Mouse (Mus musculus) intestine, embryonic 14.5 days (tissue): ENCODE data around the gene 1190002N15Rik. TPM values are rescaled to one million over a fixed set of nuclear protein-coding genes. Genes with fewer than 3 reads are reported as not detected.

Experiments used
- ATAC-seq: fragments of 200-750 bp; cut with Nextera tagmentation; replicated peaks from 2 replicates; pipeline ENCODE4 v1.8.0; 2017; ENCODE audit warnings: low read depth, moderate number of reproducible peaks, moderate TSS enrichment, moderate library complexity; ENCODE audit not compliant: low FRiP score, low TSS enrichment
- DNase-seq: peaks from one replicate; pipeline ENCODE4 v3.0.0-alpha.2; 2018; ENCODE audit warnings: low spot score
- H3K27ac ChIP-seq: fragments of 300-500 bp; sonication (generic); 2 replicates; pipeline ENCODE4 v1.5.1; 2014; ENCODE audit warnings: low read depth, mild to moderate bottlenecking, control low read depth
- H3K27me3 ChIP-seq: fragments of 300-500 bp; sonication (generic); replicated peaks from 2 replicates; pipeline ENCODE4 v1.6.1; 2014; ENCODE audit warnings: low read length, control low read depth; ENCODE audit not compliant: control insufficient read depth, insufficient read depth
- H3K36me3 ChIP-seq: fragments of 300-500 bp; sonication (generic); 2 replicates; pipeline ENCODE4 v1.6.1; 2014; ENCODE audit warnings: low read length, control low read depth; ENCODE audit not compliant: control insufficient read depth, insufficient read depth
- H3K4me1 ChIP-seq: fragments of 300-500 bp; sonication (generic); replicated peaks from 2 replicates; pipeline ENCODE4 v1.6.1; 2014; ENCODE audit warnings: low read length, control low read depth, mixed read lengths; ENCODE audit not compliant: control insufficient read depth, insufficient read depth
- H3K4me2 ChIP-seq: fragments of 300-500 bp; sonication (generic); 2 replicates; pipeline ENCODE4 v1.6.1; 2014; ENCODE audit warnings: low read length
- H3K4me3 ChIP-seq: fragments of 300-500 bp; sonication (generic); 2 replicates; pipeline ENCODE4 v1.5.1; 2014; ENCODE audit warnings: low read depth, low read length, control low read depth, mixed read lengths
- H3K9ac ChIP-seq: fragments of 300-500 bp; sonication (generic); 2 replicates; pipeline ENCODE4 v1.6.1; 2014; ENCODE audit warnings: mild to moderate bottlenecking, low read length
- H3K9me3 ChIP-seq: fragments of 300-500 bp; sonication (generic); 2 replicates; pipeline ENCODE4 v1.6.1; 2016; ENCODE audit warnings: low read length, control low read depth; ENCODE audit not compliant: control insufficient read depth
- WGBS: fragments of 180-500 bp; shearing (Covaris S2); extraction: QIAGEN DNeasy Blood & Tissue Kit; methylation state at CpG from one replicate; pipeline ENCODE4 v1.1.7; 2014; 5-methylcytosine and 5-hydroxymethylcytosine counted together
- polyA plus RNA-seq: library from polyadenylated mRNA; unstranded; fragments of >200 nt; fragmentation: Nextera tagmentation; extraction: Ambion mirVana; gene quantifications from 2 replicates; pipeline ENCODE4 v1.2.1, GENCODE M21; 2014

1190002N15Rik gene
- polyA plus RNA-seq, 1 experiment from 2014 or later: 8.6 TPM

DNA sequence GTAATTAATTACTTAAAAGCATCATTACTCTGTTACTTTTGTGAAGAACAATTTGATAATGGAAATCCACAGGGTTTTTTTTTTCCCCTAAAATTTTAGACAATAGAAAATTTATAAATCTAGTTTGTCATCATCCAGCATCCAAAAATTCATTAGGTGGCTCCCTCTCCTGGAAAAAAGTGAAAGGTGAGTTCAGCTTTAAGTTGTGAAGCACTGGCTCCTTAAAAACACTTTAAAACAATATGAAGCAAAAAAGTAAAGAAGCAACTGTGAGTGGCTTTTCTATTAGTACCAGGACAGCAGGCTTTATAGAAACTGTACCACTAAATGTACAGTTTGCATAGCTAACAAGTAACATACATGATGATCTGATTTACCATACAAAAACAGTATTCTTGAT lies 3.1 kb downstream of the 1190002N15Rik start:
- H3K9me3 ChIP-seq: no peaks in the 10 kb centered on the region
- no peaks in the 10 kb centered on the region for H3K36me3 ChIP-seq
- no peak overlapping the region for H3K9ac ChIP-seq
- peaks cover 18% of the 10 kb centered on the region for H3K4me1 ChIP-seq
- DNase-seq: no peak
- no peak overlapping the region for H3K27ac ChIP-seq
- H3K4me3 ChIP-seq: no peak overlapping the region; the same call in 1 of the 2 replicates
- H3K27me3 ChIP-seq: no peaks in the 10 kb centered on the region
- ATAC-seq: no peak
- peak overlapping the region; percentile 61 for H3K4me2 ChIP-seq

DNA sequence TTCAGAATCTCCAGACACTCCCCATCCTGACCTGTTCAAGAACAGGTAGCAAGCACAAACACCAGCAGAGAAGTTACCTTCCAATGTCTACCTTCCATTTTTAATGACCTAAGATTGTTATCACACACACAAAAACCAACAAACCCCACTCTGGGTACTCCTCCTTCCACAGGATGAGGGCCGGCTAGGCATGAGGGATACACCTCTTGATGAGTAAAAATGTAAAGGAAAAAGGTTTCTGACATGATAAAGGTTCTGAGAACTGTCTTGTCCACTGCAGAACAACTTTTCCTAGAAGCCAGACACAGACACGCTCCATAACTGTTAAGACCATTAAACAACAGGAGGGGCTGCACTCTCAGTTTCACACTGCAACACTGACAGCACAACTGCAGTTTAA lies 3.7 kb downstream of the 1190002N15Rik start:
- peaks cover 13% of the 10 kb centered on the region for H3K4me1 ChIP-seq
- WGBS: 57% methylated on average over 2 of the region's 2 CpGs
- no peak overlapping the region for H3K4me3 ChIP-seq
- H3K4me2 ChIP-seq: peak overlapping the region; percentile 28
- H3K27me3 ChIP-seq: no peaks in the 10 kb centered on the region
- H3K36me3 ChIP-seq: no peaks in the 10 kb centered on the region
- DNase-seq: no peak
- H3K9me3 ChIP-seq: no peaks in the 10 kb centered on the region
- no peak overlapping the region for H3K27ac ChIP-seq
- H3K9ac ChIP-seq: no peak overlapping the region
- ATAC-seq: no peak

DNA sequence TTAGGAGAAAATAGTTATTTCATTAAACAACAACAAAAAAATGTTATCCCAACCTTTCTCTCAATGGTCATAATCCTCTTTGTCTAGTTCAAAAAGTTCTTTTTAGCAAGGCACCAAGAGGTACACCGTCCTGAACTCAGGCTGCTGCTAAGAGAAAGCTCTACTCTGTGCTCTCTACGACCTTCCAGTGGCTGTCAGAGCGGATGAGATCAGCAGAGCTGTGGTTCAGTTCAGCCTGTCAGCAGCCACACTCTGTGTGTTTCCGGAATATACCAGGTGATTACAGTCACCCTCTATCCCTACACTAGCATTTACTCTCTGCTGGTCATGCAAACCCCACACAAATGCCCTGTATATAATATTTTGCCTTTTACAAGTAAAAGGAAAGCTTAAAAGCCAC lies 4.2 kb downstream of the 1190002N15Rik start:
- Histone ChIP-seq H3K27me3 (no peaks in the 10 kb centered on the region), H3K4me2 (no peak overlapping the region), H3K4me1 (peaks cover 11% of the 10 kb centered on the region; the same call in 1 of the 2 replicates), H3K27ac (no peak overlapping the region), H3K9ac (no peak overlapping the region), H3K4me3 (no peak overlapping the region), H3K36me3 (no peaks in the 10 kb centered on the region), H3K9me3 (no peaks in the 10 kb centered on the region)
- DNase-seq (no peak), ATAC-seq (no peak)
- 54% methylated on average over 4 of the region's 4 CpGs for WGBS

DNA sequence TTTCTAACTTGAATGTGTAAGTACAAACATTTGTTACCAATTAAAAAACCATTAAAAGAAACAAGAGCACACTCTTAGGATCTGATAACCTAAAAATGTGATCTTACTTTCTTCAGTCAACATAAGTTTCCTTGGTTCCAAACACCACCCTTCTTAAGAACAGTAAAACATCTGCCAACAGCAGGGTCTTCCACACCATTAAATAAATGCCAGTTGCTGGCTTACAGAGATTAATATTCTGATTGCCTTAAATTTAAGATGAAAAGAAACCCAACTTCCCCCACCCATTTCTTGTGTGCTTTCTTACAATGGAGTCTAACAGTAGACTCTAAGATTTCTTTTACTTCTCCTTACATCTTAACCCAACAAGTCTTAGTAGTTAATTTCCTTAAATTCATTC lies 7.9 kb downstream of the 1190002N15Rik start:
- no peak overlapping the region for H3K27ac ChIP-seq
- DNase-seq (no peak), ATAC-seq (no peak)
- H3K4me2 ChIP-seq: no peak overlapping the region
- H3K4me3 ChIP-seq: no peak overlapping the region
- peaks cover 3% of the 10 kb centered on the region; the same call in 1 of the 2 replicates for H3K4me1 ChIP-seq
- H3K9me3 ChIP-seq: no peaks in the 10 kb centered on the region
- no peaks in the 10 kb centered on the region for H3K27me3 ChIP-seq
- H3K36me3 ChIP-seq: no peaks in the 10 kb centered on the region
- no peak overlapping the region for H3K9ac ChIP-seq

DNA sequence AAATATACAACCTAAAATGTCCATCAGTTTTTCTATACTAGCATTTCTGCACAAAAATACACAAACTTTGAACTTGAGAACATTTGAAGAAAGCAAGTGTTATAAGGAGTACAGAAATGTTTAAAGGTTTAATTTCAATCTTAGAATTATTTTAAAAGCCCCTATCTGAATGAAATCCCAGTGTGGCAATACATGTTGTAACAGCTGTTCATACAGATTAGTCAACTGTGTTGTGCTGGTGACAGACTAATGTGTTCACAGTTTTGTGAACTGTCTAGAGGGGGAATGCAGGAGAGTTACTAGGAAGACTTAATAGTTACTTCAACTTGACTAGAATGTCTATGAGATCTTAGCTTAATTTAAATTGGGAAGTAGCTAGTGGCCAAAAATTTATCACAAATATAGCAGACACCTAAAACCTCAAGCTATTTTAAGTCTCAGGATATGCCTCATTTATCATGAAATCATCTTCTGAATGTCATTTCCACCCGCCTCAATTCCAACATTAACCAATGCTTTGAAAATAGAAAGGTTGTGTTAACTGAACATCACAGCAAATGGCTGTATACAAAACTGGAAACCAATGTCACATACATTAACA lies 8.6 kb downstream of the 1190002N15Rik start:
- Histone ChIP-seq H3K9me3 (no peaks in the 10 kb centered on the region), H3K27me3 (no peaks in the 10 kb centered on the region), H3K27ac (no peak overlapping the region), H3K36me3 (no peaks in the 10 kb centered on the region), H3K4me1 (0 out of 2 replicates have a peak, but pooled peaks cover under 1% of the 10 kb centered on the region), H3K4me2 (no peak overlapping the region), H3K9ac (no peak overlapping the region), H3K4me3 (no peak overlapping the region)
- WGBS: 69% methylated on average over 1 of the region's 1 CpGs
- DNase-seq: no peak
- no peak for ATAC-seq

DNA sequence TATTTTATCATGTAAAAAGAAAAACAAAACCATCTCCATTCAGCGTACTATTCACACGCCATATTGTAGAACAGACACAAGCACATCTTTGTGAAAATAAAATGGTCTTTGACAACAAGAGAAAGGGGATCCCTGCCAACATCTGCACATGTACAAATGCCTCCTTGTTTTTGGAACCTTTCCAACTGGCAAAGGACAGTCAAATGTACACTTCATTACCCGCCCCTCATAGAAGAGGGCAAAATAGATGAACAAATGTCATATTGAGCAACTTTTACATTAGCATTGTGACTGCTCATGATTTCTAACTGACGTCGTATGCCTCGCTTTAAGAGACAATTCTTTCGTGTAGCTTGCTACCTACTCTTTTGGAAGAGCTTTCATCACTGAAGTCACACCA lies 11.4 kb downstream of the 1190002N15Rik start:
- Histone ChIP-seq H3K9ac (no peak overlapping the region), H3K9me3 (no peaks in the 10 kb centered on the region), H3K4me3 (no peak overlapping the region), H3K4me2 (no peak overlapping the region), H3K27ac (no peak overlapping the region), H3K27me3 (no peaks in the 10 kb centered on the region), H3K4me1 (no peaks in the 10 kb centered on the region), H3K36me3 (no peaks in the 10 kb centered on the region)
- DNase-seq (no peak), ATAC-seq (no peak)
- 80% methylated on average over 7 of the region's 7 CpGs for WGBS

DNA sequence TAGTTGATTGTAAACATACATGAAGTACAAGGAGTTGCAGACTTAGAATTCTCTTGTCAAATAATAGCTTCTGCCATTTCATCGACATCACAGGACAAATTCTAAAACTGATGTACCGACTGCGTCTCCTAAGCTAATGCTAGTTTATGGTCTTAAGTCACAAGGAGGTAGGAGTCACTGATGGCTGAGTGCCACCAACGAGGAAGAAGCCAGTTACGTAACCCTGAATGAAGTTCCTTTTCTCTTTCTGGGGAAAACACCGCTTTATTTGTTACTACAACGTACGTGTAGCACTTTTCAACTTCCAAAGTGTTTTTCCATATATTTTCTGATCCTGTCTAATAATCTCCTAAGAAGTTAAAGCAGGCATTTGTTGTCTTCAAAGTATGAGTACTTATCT lies 25.6 kb downstream of the 1190002N15Rik start:
- 89% methylated on average over 8 of the region's 8 CpGs for WGBS
- Histone ChIP-seq H3K36me3 (no peaks in the 10 kb centered on the region), H3K9me3 (no peaks in the 10 kb centered on the region), H3K4me2 (no peak overlapping the region), H3K9ac (no peak overlapping the region), H3K4me1 (no peaks in the 10 kb centered on the region), H3K27ac (no peak overlapping the region), H3K27me3 (no peaks in the 10 kb centered on the region), H3K4me3 (no peak overlapping the region)
- DNase-seq: no peak
- ATAC-seq: no peak

DNA sequence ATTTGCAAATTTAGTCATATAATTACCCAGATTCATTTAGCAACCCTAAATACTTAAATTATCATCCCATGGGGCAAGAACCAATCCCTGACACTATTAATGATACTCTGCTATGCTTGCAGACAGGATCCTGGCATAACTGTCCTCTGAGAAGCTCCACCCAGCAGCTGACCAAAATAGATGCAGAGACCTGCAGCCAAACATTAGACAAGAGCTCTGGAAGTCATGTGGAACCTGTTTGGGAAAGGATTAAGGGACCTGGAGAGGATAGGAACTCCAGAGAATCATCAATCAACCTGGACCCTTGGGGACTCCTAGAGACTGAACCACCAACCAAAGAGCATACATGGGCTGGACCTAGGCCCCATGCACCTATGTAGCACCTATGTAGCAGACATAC lies 26.7 kb downstream of the 1190002N15Rik start:
- H3K9ac ChIP-seq: no peak overlapping the region
- H3K4me3 ChIP-seq: no peak overlapping the region
- no peak overlapping the region for H3K27ac ChIP-seq
- H3K27me3 ChIP-seq: no peaks in the 10 kb centered on the region
- H3K4me1 ChIP-seq: no peaks in the 10 kb centered on the region
- H3K9me3 ChIP-seq: no peaks in the 10 kb centered on the region
- no peak for ATAC-seq
- no peaks in the 10 kb centered on the region for H3K36me3 ChIP-seq
- no peak overlapping the region for H3K4me2 ChIP-seq
- no peak for DNase-seq

DNA sequence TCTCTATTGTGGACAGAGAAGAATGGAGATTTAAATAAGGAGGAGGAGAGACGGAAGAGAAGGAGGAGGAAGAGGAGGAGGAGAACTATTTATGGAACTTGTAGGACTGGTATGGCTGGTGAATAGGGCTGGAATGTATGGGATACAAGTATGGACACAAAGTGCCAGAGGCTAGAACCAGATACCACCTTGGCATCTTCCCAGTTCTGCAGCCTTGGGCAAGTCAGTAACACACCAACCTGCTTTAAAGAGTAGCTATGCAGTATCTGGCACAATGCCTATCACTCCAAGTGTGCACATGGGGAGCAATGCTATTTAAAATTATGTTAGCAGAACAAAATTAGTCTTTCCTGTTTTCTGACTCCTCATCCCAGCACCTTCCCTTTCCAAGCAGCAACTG lies 30.9 kb downstream of the 1190002N15Rik start:
- WGBS: 77% methylated on average over 1 of the region's 1 CpGs
- Histone ChIP-seq H3K36me3 (no peaks in the 10 kb centered on the region), H3K4me3 (no peak overlapping the region), H3K4me2 (no peak overlapping the region), H3K4me1 (no peaks in the 10 kb centered on the region), H3K27me3 (no peaks in the 10 kb centered on the region), H3K9me3 (no peaks in the 10 kb centered on the region), H3K9ac (no peak overlapping the region), H3K27ac (no peak overlapping the region)
- ATAC-seq (no peak), DNase-seq (no peak)
